Mouse (Mus musculus): ENCODE results near the gene Trim63. TPM values are rescaled to one million over a fixed set of nuclear protein-coding genes. Genes with fewer than 3 reads are reported as not detected.

Gene Trim63
- total RNA-seq, 1 experiment from 2014 or later: not detected

GRCm38 (mm10) chr4:134356591-134357460 is 41.9 kb downstream of the Trim63 start:
- ATAC-seq (ENCODE audit: extremely low read depth, insufficient number of reproducible peaks, low FRiP score, poor library complexity, severe bottlenecking): 0 out of 2 replicates have a peak, but pooled peaks have one; percentile 37

GRCm38 (mm10) chr4:134357461-134357771 is 42.5 kb downstream of the Trim63 start:
- no peak for ATAC-seq (ENCODE audit: extremely low read depth, insufficient number of reproducible peaks, low FRiP score, poor library complexity, severe bottlenecking)

GRCm38 (mm10) chr4:134359649-134360048 is 44.7 kb downstream of the Trim63 start:
- ATAC-seq (ENCODE audit: extremely low read depth, insufficient number of reproducible peaks, low FRiP score, poor library complexity, severe bottlenecking): no peak

- ATAC-seq (ENCODE audit: extremely low read depth, insufficient number of reproducible peaks, low FRiP score, poor library complexity, severe bottlenecking): peak; percentile 64
These were observed 46.3 kb downstream of the Trim63 start for GRCm38 (mm10) chr4:134361215-134361614.

GRCm38 (mm10) chr4:134362124-134362523 is 47.2 kb downstream of the Trim63 start:
- ATAC-seq (ENCODE audit: extremely low read depth, insufficient number of reproducible peaks, low FRiP score, poor library complexity, severe bottlenecking): no peak

GRCm38 (mm10) chr4:134362586-134362985 is 47.7 kb downstream of the Trim63 start:
- ATAC-seq (ENCODE audit: extremely low read depth, insufficient number of reproducible peaks, low FRiP score, poor library complexity, severe bottlenecking): peak; percentile 72

GRCm38 (mm10) chr4:134365280-134365679 is 50.4 kb downstream of the Trim63 start:
- no peak for ATAC-seq (ENCODE audit: extremely low read depth, insufficient number of reproducible peaks, low FRiP score, poor library complexity, severe bottlenecking)

GRCm38 (mm10) chr4:134370649-134371221 is 55.8 kb downstream of the Trim63 start:
- no peak for ATAC-seq (ENCODE audit: extremely low read depth, insufficient number of reproducible peaks, low FRiP score, poor library complexity, severe bottlenecking)

GRCm38 (mm10) chr4:134371316-134371855 is 56.5 kb downstream of the Trim63 start:
- no peak for ATAC-seq (ENCODE audit: extremely low read depth, insufficient number of reproducible peaks, low FRiP score, poor library complexity, severe bottlenecking)

GRCm38 (mm10) chr4:134372294-134372747 is 57.4 kb downstream of the Trim63 start:
- ATAC-seq (ENCODE audit: extremely low read depth, insufficient number of reproducible peaks, low FRiP score, poor library complexity, severe bottlenecking): peak; percentile 66; the same call in 1 of the 2 replicates

- ATAC-seq (ENCODE audit: extremely low read depth, insufficient number of reproducible peaks, low FRiP score, poor library complexity, severe bottlenecking): no peak
These were observed 58.4 kb downstream of the Trim63 start for GRCm38 (mm10) chr4:134373295-134373694.

GRCm38 (mm10) chr4:134374306-134374705 is 59.4 kb downstream of the Trim63 start:
- ATAC-seq (ENCODE audit: extremely low read depth, insufficient number of reproducible peaks, low FRiP score, poor library complexity, severe bottlenecking): no peak

- no peak for ATAC-seq (ENCODE audit: extremely low read depth, insufficient number of reproducible peaks, low FRiP score, poor library complexity, severe bottlenecking)
These were observed 63.2 kb downstream of the Trim63 start for GRCm38 (mm10) chr4:134378089-134378615.

Other genes with a start within 250 kb of the Trim63 start
- 2,308 and 2,325 TPM in 2 replicates for gene Cd52, start 220.0 kb upstream of the Trim63 start, total RNA-seq (2017)
- gene Ubxn11, start 212.6 kb upstream of the Trim63 start, total RNA-seq (2017): 15.0 and 22.1 TPM in 2 replicates
- gene Sh3bgrl3, start 186.3 kb upstream of the Trim63 start, total RNA-seq (2017): 471 and 477 TPM in 2 replicates
- gene Cep85, start 128.0 kb upstream of the Trim63 start, total RNA-seq (2017): 26.5 and 38.3 TPM in 2 replicates
- gene Gm7534, start 112.1 kb upstream of the Trim63 start, total RNA-seq (2017): not detected in 2 replicates
- gene Catsper4, start 87.7 kb upstream of the Trim63 start, total RNA-seq (2017): not detected in 2 replicates
- gene Cnksr1, start 76.7 kb upstream of the Trim63 start, total RNA-seq (2017): 0.58 and 0.98 TPM in 2 replicates
- gene E130218I03Rik, start 71.5 kb upstream of the Trim63 start, total RNA-seq (2017): 0.47 TPM in 1 of 2 replicates, not detected in the other
- gene Zfp593, start 69.5 kb upstream of the Trim63 start, total RNA-seq (2017): 3.6 and 5.7 TPM in 2 replicates
- not detected in 2 replicates for gene Gm30191, start 68.2 kb upstream of the Trim63 start, total RNA-seq (2017)
- gene Grrp1, start 61.0 kb upstream of the Trim63 start, total RNA-seq (2017): not detected in 2 replicates
- gene Pdik1l, start 27.2 kb upstream of the Trim63 start, total RNA-seq (2017): 15.5 and 18.7 TPM in 2 replicates
- gene Slc30a2, start 28.1 kb downstream of the Trim63 start, total RNA-seq (2017): not detected in 2 replicates
- 0.86 and 1.3 TPM in 2 replicates for gene Extl1, start 68.7 kb downstream of the Trim63 start, total RNA-seq (2017)
- 0.12 and 0.74 TPM in 2 replicates for gene Pafah2, start 81.2 kb downstream of the Trim63 start, total RNA-seq (2017)
- gene Stmn1, start 153.2 kb downstream of the Trim63 start, total RNA-seq (2017): 9.9 and 16.6 TPM in 2 replicates
- 3.5 and 3.7 TPM in 2 replicates for gene Paqr7, start 181.6 kb downstream of the Trim63 start, total RNA-seq (2017)
- not detected in 2 replicates for gene Aunip, start 195.9 kb downstream of the Trim63 start, total RNA-seq (2017)
- gene Mtfr1l, start 220.3 kb downstream of the Trim63 start, total RNA-seq (2017): 37.7 and 39.2 TPM in 2 replicates
- gene Selenon, start 237.0 kb downstream of the Trim63 start, total RNA-seq (2017): 44.2 and 44.3 TPM in 2 replicates